Mouse (Mus musculus) cerebellum, adult 2 months (tissue): ENCODE results near the gene Ank2.

ENCODE experiments used
- CTCF ChIP-seq: fragments of 200-500 bp; IDR thresholded peaks from 2 replicates; pipeline ENCODE4 v1.5.1; 2011; ENCODE audit warnings: low read depth, mild to moderate bottlenecking, control low read depth, low read length, moderate library complexity, borderline replicate concordance; ENCODE audit not compliant: insufficient read depth
- POLR2A ChIP-seq: fragments of 200-500 bp; IDR thresholded peaks from 2 replicates; pipeline ENCODE4 v1.6.1; 2011; ENCODE audit warnings: low read length, control low read depth, borderline replicate concordance; ENCODE audit not compliant: insufficient read depth

DNA sequence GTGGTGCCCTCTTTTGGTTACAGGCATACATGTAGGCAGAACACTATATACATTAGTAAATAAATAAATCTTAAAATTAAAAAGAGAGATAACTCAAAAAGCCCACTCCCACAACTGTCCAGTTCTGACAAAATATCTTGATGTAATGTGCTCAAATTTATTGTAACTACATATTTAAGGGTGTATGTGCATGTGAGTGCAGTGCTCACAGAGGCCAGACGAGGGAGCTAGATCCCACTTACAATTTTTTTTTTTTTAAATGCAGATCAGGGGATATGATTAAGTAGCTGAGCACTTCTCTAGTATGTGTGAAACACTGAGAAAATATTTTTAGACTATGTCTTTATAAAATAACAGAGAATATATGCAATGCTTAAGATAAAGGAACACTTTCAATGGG, 127.4 kb downstream of the Ank2 start:
- TF ChIP-seq CTCF: no peak
- no peak for TF ChIP-seq POLR2A
